Mouse (Mus musculus): Measurements from ENCODE around the gene Gm4353.

GRCm38 (mm10) chr7:116115991-116116390 lies 31.6 kb upstream of the Gm4353 start:
- TF ChIP-seq CTCF (IDR thresholded peaks at IDR 0.05; ENCODE audit: borderline replicate concordance, insufficient read depth, low read depth, low read length): no peak
- no peak for TF ChIP-seq POLR2A (IDR thresholded peaks at IDR 0.05; ENCODE audit: borderline replicate concordance, insufficient read depth, low read length)

Measured in cerebellum, adult 2 months (tissue).